In genomic region chr10:127120301-127121065, GRCm38 (mm10) we compare ENCODE assay signal across 7 mouse cellular contexts. TPM values are rescaled to one million over a fixed set of nuclear protein-coding genes. Genes with fewer than 3 reads are reported as not detected.
A peak's percentile ranks its signal among the peaks of the same experiment; 100 is the strongest.
DNase-seq lines count a peak whose midpoint lies in the region; ATAC-seq and TF ChIP-seq lines count a peak whose summit lies in the region.

No protein-coding gene starts in this region.

- H3K27ac ChIP-seq in lung, embryonic 14.5 days (ENCODE audit: low read depth), result no peak overlapping the region
- H3K27ac ChIP-seq in kidney, postnatal 0 days, result no peak overlapping the region
- no peak overlapping the region for H3K27ac ChIP-seq in neural tube, embryonic 12.5 days

- H3K4me3 ChIP-seq in lung, embryonic 14.5 days (ENCODE audit: low read depth, low read length), result peak overlapping the region; percentile 75
- H3K4me3 ChIP-seq in kidney, postnatal 0 days (replicated peaks; ENCODE audit: low read depth, low read length), result peak overlapping the region; percentile 96
- peak overlapping the region; percentile 84 for H3K4me3 ChIP-seq in neural tube, embryonic 12.5 days

- H3K4me2 ChIP-seq in lung, embryonic 14.5 days, result peak overlapping the region; percentile 93
- H3K4me2 ChIP-seq in kidney, postnatal 0 days (ENCODE audit: low read length), result peak overlapping the region; percentile 99
- peak overlapping the region; percentile 96 for H3K4me2 ChIP-seq in neural tube, embryonic 12.5 days (replicated peaks)

- H3K27me3 ChIP-seq in lung, embryonic 14.5 days (ENCODE audit: insufficient read depth, low read length), result no peaks in the 10 kb centered on the region
- H3K27me3 ChIP-seq in kidney, postnatal 0 days (ENCODE audit: insufficient read depth, low read length), result no peaks in the 10 kb centered on the region
- H3K27me3 ChIP-seq in neural tube, embryonic 12.5 days (replicated peaks), result no peaks in the 10 kb centered on the region

- peaks cover 3% of the 10 kb centered on the region; the same call in 1 of the 2 replicates for H3K4me1 ChIP-seq in lung, embryonic 14.5 days (ENCODE audit: insufficient read depth)
- peaks cover 5% of the 10 kb centered on the region; the same call in 1 of the 2 replicates for H3K4me1 ChIP-seq in kidney, postnatal 0 days (replicated peaks; ENCODE audit: insufficient read depth, low read length)
- peaks cover 18% of the 10 kb centered on the region for H3K4me1 ChIP-seq in neural tube, embryonic 12.5 days

- peak; percentile 39 for ATAC-seq in lung, embryonic 14.5 days (ENCODE audit: insufficient read depth)
- peak; percentile 1; the same call in 1 of the 2 replicates for ATAC-seq in erythroid progenitor cell, adult 5-6 weeks (replicated peaks; ENCODE audit: low FRiP score, poor library complexity, severe bottlenecking)
- ATAC-seq in kidney, postnatal 0 days (replicated peaks; ENCODE audit: low FRiP score, low read depth), result peak; percentile 38; the same call in 1 of the 2 replicates
- peak; percentile 54 for ATAC-seq in neural tube, embryonic 12.5 days (ENCODE audit: low FRiP score, low read depth)
- no peak for ATAC-seq in activated CD4-positive, CD25-positive, alpha-beta regulatory T cell, adult 4 months

- no peaks in the 10 kb centered on the region for H3K9me3 ChIP-seq in lung, embryonic 14.5 days (ENCODE audit: low read depth, low read length)
- no peaks in the 10 kb centered on the region for H3K9me3 ChIP-seq in kidney, postnatal 0 days (replicated peaks; ENCODE audit: low read length)
- no peaks in the 10 kb centered on the region for H3K9me3 ChIP-seq in neural tube, embryonic 12.5 days

- peak; percentile 23 for DNase-seq in lung, embryonic 14.5 days
- DNase-seq in lung, postnatal 14 days, result no peak
- DNase-seq in brain, adult 2 months (ENCODE audit: low read depth, low spot score), result peak; percentile 31
- no peak for DNase-seq in kidney, postnatal 0 days (ENCODE audit: low spot score)

- H3K36me3 ChIP-seq in lung, embryonic 14.5 days (ENCODE audit: insufficient read depth), result peaks cover 27% of the 10 kb centered on the region
- H3K36me3 ChIP-seq in kidney, postnatal 0 days (ENCODE audit: insufficient read depth, low read length), result peaks cover 23% of the 10 kb centered on the region; the same call in 1 of the 2 replicates
- H3K36me3 ChIP-seq in neural tube, embryonic 12.5 days, result peaks cover 37% of the 10 kb centered on the region

- peak overlapping the region; percentile 70 for H3K9ac ChIP-seq in lung, embryonic 14.5 days
- peak overlapping the region; percentile 79 for H3K9ac ChIP-seq in kidney, postnatal 0 days (ENCODE audit: low read depth, low read length)
- peak overlapping the region; percentile 80 for H3K9ac ChIP-seq in neural tube, embryonic 12.5 days

- TF ChIP-seq CTCF in lung, embryonic 14.5 days (IDR thresholded peaks at IDR 0.05; ENCODE audit: low read depth), result no peak
- no peak for TF ChIP-seq CTCF in kidney, postnatal 0 days (IDR thresholded peaks at IDR 0.05; ENCODE audit: low read depth)

- 3% methylated on average over 34 of the region's 34 CpGs for WGBS in lung, embryonic 14.5 days
- 1% methylated on average over 34 of the region's 34 CpGs for WGBS in kidney, postnatal 0 days
- 3% methylated on average over 34 of the region's 34 CpGs for WGBS in neural tube, embryonic 12.5 days

RNA-seq across cellular contexts. Expression of gene Os9, which starts 0.4 kb away (rescaled TPM):
- 53.8 and 56.8 TPM in 2 replicates for polyA plus RNA-seq in lung, embryonic 14.5 days (2014; fragmentation: Nextera tagmentation; extraction: Ambion mirVana)
- total RNA-seq in erythroid progenitor cell, adult 5-6 weeks (2015; ENCODE audit: low replicate concordance), result 36.5 and 37.5 TPM in 2 replicates
- total RNA-seq in erythroid progenitor cell, adult 5-6 weeks (2017; ENCODE audit: low replicate concordance), result 57.2 and 70.0 TPM in 2 replicates
- 107 and 114 TPM in 2 replicates for polyA plus RNA-seq in kidney, postnatal 0 days (2015; fragmentation: Nextera tagmentation; extraction: Ambion mirVana)
- 118 and 123 TPM in 2 replicates for polyA plus RNA-seq in neural tube, embryonic 12.5 days (2016; fragmentation: Nextera tagmentation; extraction: Ambion mirVana)
- polyA plus RNA-seq in activated CD4-positive, CD25-positive, alpha-beta regulatory T cell, adult 4 months (2017; shearing (Covaris generic)), result 10 to 100 TPM; 51.3 to 75.5 TPM

RNA-seq across cellular contexts. Expression of gene B4galnt1, which starts 44.5 kb away (rescaled TPM):
- 2.9 and 4.4 TPM in 2 replicates for polyA plus RNA-seq in lung, embryonic 14.5 days (2014; fragmentation: Nextera tagmentation; extraction: Ambion mirVana)
- total RNA-seq in erythroid progenitor cell, adult 5-6 weeks (2015; ENCODE audit: low replicate concordance), result 25.2 and 34.2 TPM in 2 replicates
- 10.7 and 14.0 TPM in 2 replicates for total RNA-seq in erythroid progenitor cell, adult 5-6 weeks (2017; ENCODE audit: low replicate concordance)
- 15.0 and 16.4 TPM in 2 replicates for polyA plus RNA-seq in kidney, postnatal 0 days (2015; fragmentation: Nextera tagmentation; extraction: Ambion mirVana)
- polyA plus RNA-seq in neural tube, embryonic 12.5 days (2016; fragmentation: Nextera tagmentation; extraction: Ambion mirVana), result 29.2 and 31.5 TPM in 2 replicates
- polyA plus RNA-seq in activated CD4-positive, CD25-positive, alpha-beta regulatory T cell, adult 4 months (2017; shearing (Covaris generic)), result 100 to 1,000 TPM; 152 to 209 TPM

RNA-seq across cellular contexts. Expression of gene Agap2, which starts 45.4 kb away (rescaled TPM):
- 0.07 and 0.11 TPM in 2 replicates for polyA plus RNA-seq in lung, embryonic 14.5 days (2014; fragmentation: Nextera tagmentation; extraction: Ambion mirVana)
- total RNA-seq in erythroid progenitor cell, adult 5-6 weeks (2015; ENCODE audit: low replicate concordance), result 1.1 and 3.8 TPM in 2 replicates
- total RNA-seq in erythroid progenitor cell, adult 5-6 weeks (2017; ENCODE audit: low replicate concordance), result 2.2 and 51.8 TPM in 2 replicates
- 0.04 and 0.09 TPM in 2 replicates for polyA plus RNA-seq in kidney, postnatal 0 days (2015; fragmentation: Nextera tagmentation; extraction: Ambion mirVana)
- 1.1 and 1.3 TPM in 2 replicates for polyA plus RNA-seq in neural tube, embryonic 12.5 days (2016; fragmentation: Nextera tagmentation; extraction: Ambion mirVana)
- 10 to 100 TPM; 20.4 to 29.9 TPM for polyA plus RNA-seq in activated CD4-positive, CD25-positive, alpha-beta regulatory T cell, adult 4 months (2017; shearing (Covaris generic))

RNA-seq across cellular contexts. Expression of gene Tspan31, which starts 50.4 kb away (rescaled TPM):
- 120 and 130 TPM in 2 replicates for polyA plus RNA-seq in lung, embryonic 14.5 days (2014; fragmentation: Nextera tagmentation; extraction: Ambion mirVana)
- 13.0 and 18.0 TPM in 2 replicates for total RNA-seq in erythroid progenitor cell, adult 5-6 weeks (2015; ENCODE audit: low replicate concordance)
- 6.6 and 8.5 TPM in 2 replicates for total RNA-seq in erythroid progenitor cell, adult 5-6 weeks (2017; ENCODE audit: low replicate concordance)
- polyA plus RNA-seq in kidney, postnatal 0 days (2015; fragmentation: Nextera tagmentation; extraction: Ambion mirVana), result 157 and 171 TPM in 2 replicates
- polyA plus RNA-seq in neural tube, embryonic 12.5 days (2016; fragmentation: Nextera tagmentation; extraction: Ambion mirVana), result 137 and 147 TPM in 2 replicates
- 100 to 1,000 TPM in 1 of 2 experiments, 10 to 100 TPM in 1; 99.2 to 103 TPM for polyA plus RNA-seq in activated CD4-positive, CD25-positive, alpha-beta regulatory T cell, adult 4 months (2017; shearing (Covaris generic))

RNA-seq across cellular contexts. Expression of gene Cdk4, which starts 57.1 kb away (rescaled TPM):
- polyA plus RNA-seq in lung, embryonic 14.5 days (2014; fragmentation: Nextera tagmentation; extraction: Ambion mirVana), result 2,143 and 2,245 TPM in 2 replicates
- total RNA-seq in erythroid progenitor cell, adult 5-6 weeks (2015; ENCODE audit: low replicate concordance), result 84.3 and 107 TPM in 2 replicates
- 42.7 and 99.2 TPM in 2 replicates for total RNA-seq in erythroid progenitor cell, adult 5-6 weeks (2017; ENCODE audit: low replicate concordance)
- polyA plus RNA-seq in kidney, postnatal 0 days (2015; fragmentation: Nextera tagmentation; extraction: Ambion mirVana), result 1,113 and 1,153 TPM in 2 replicates
- 1,857 and 1,896 TPM in 2 replicates for polyA plus RNA-seq in neural tube, embryonic 12.5 days (2016; fragmentation: Nextera tagmentation; extraction: Ambion mirVana)
- 100 to 1,000 TPM; 304 to 317 TPM for polyA plus RNA-seq in activated CD4-positive, CD25-positive, alpha-beta regulatory T cell, adult 4 months (2017; shearing (Covaris generic))

Comparison
In these comparisons a context has a peak if more than half of its experiments do, and no peak if none do; other contexts are left out.
1. DNase-seq: peak in lung, embryonic 14.5 days (single experiment) and brain, adult 2 months (single experiment); none in lung, postnatal 14 days (single experiment) and kidney, postnatal 0 days (single experiment).
2. Peak in every context shown above with its lines, with median percentiles within 50 percentile points of each other: H3K4me2 ChIP-seq, H3K4me3 ChIP-seq and H3K9ac ChIP-seq.